Mouse (Mus musculus) bone marrow macrophage, adult 2 months (primary cell): ENCODE data around the gene Foxl1.

ENCODE experiments used
- CTCF ChIP-seq: IDR thresholded peaks from 2 replicates; pipeline ENCODE4 v1.5.1; 2012; ENCODE audit warnings: low read depth, mild to moderate bottlenecking, low read length, moderate library complexity
- POLR2A ChIP-seq: IDR thresholded peaks from 2 replicates; pipeline ENCODE4 v1.6.1; 2012; ENCODE audit warnings: mild to moderate bottlenecking, low read depth, low read length, borderline replicate concordance

- no peak for TF ChIP-seq CTCF
- no peak for TF ChIP-seq POLR2A
Measured at GRCm38 (mm10) chr8:121127291-121127701, 444 bp upstream of the Foxl1 start.
